Mouse (Mus musculus) myocyte (in vitro differentiated cells): Measurements from ENCODE around the gene Tent4b. TPM values are rescaled to one million over a fixed set of nuclear protein-coding genes. Genes with fewer than 3 reads are reported as not detected.
A peak's percentile ranks its signal among the peaks of the same experiment; 100 is the strongest.
"Not testable (repeated sequence)": the region's sequence is repeated elsewhere in the genome, so short reads cannot be mapped to it uniquely, and the experiment has no call there.

Experiments
- H3K27me3 ChIP-seq: one replicate; pipeline ENCODE4 v1.6.1; 2011; ENCODE audit not compliant: control insufficient read depth, insufficient read depth, insufficient read length
- H3K36me3 ChIP-seq: one replicate; pipeline ENCODE4 v1.6.1; 2011; ENCODE audit not compliant: control insufficient read depth, insufficient read depth
- H3K4me2 ChIP-seq: one replicate; pipeline ENCODE4 v1.6.1; 2011; ENCODE audit warnings: low read depth, control low read depth
- H3K4me3 ChIP-seq: one replicate; pipeline ENCODE4 v1.5.1; 2011; ENCODE audit warnings: mild to moderate bottlenecking, control low read depth, moderate library complexity
- H3K79me2 ChIP-seq: one replicate; pipeline ENCODE4 v1.6.1; 2011; ENCODE audit not compliant: control insufficient read depth, insufficient read depth
- H3ac ChIP-seq: one replicate; pipeline ENCODE4 v1.6.1; 2011; ENCODE audit not compliant: control insufficient read depth, insufficient read length
- CEBPB ChIP-seq: IDR thresholded peaks from 2 replicates; pipeline ENCODE4 v1.6.1; 2011; ENCODE audit warnings: mild to moderate bottlenecking, moderate library complexity; ENCODE audit not compliant: poor library complexity, insufficient read depth, severe bottlenecking
- E2F4 ChIP-seq: IDR thresholded peaks from one replicate; pipeline ENCODE4 v1.6.1; 2011; ENCODE audit warnings: mild to moderate bottlenecking, control low read depth, moderate library complexity; ENCODE audit not compliant: insufficient read depth
- MAX ChIP-seq: IDR thresholded peaks from one replicate; pipeline ENCODE4 v1.6.1; 2011; ENCODE audit warnings: low read depth, mild to moderate bottlenecking, control low read depth
- MYOD1 ChIP-seq, 3 experiments: IDR thresholded peaks; one replicate each; pipeline ENCODE4 v1.6.1; 2011; ENCODE audit warnings: control low read depth in 2 of 3, low read depth in 2 of 3, mild to moderate bottlenecking in 2 of 3, moderate library complexity in 1 of 3; ENCODE audit not compliant: insufficient read length in 2 of 3, control insufficient read depth in 1 of 3
- MYOG ChIP-seq, 3 experiments: IDR thresholded peaks; one replicate each; pipeline ENCODE4 v1.6.1; 2011; ENCODE audit warnings: control low read depth in 2 of 3, low read depth in 2 of 3, mild to moderate bottlenecking in 2 of 3; ENCODE audit not compliant: insufficient read length in 2 of 3, control insufficient read depth in 1 of 3, insufficient read depth in 1 of 3
- POLR2A ChIP-seq: IDR thresholded peaks from one replicate; pipeline ENCODE4 v1.6.1; 2011; ENCODE audit warnings: low read depth, mild to moderate bottlenecking, control low read depth, moderate library complexity; ENCODE audit not compliant: insufficient read length
- POLR2AphosphoS2 ChIP-seq: IDR thresholded peaks from one replicate; pipeline ENCODE4 v1.6.1; 2011; ENCODE audit warnings: low read depth, control low read depth; ENCODE audit not compliant: insufficient read length
- REST ChIP-seq: IDR thresholded peaks from one replicate; pipeline ENCODE4 v1.6.1; 2011; ENCODE audit warnings: mild to moderate bottlenecking, control low read depth, moderate library complexity; ENCODE audit not compliant: insufficient read depth, insufficient read length
- SRF ChIP-seq: IDR thresholded peaks from one replicate; pipeline ENCODE4 v1.6.1; 2011; ENCODE audit warnings: low read depth; ENCODE audit not compliant: control insufficient read depth, insufficient read length
- TCF12 ChIP-seq: IDR thresholded peaks from one replicate; pipeline ENCODE4 v1.6.1; 2011; ENCODE audit warnings: mild to moderate bottlenecking, control low read depth; ENCODE audit not compliant: poor library complexity, insufficient read depth, severe bottlenecking
- TCF3 ChIP-seq: IDR thresholded peaks from one replicate; pipeline ENCODE4 v1.6.1; 2011; ENCODE audit warnings: low read depth, control low read depth; ENCODE audit not compliant: insufficient read length
- USF1 ChIP-seq: IDR thresholded peaks from one replicate; pipeline ENCODE4 v1.6.1; 2011; ENCODE audit warnings: low read depth, mild to moderate bottlenecking, control low read depth, moderate library complexity
- polyA plus RNA-seq: library from polyadenylated mRNA; unstranded; fragments of >200 nt; fragmentation: generic; extraction: Trizol; gene quantifications from one replicate; pipeline ENCODE4 v1.2.1, GENCODE M21; 2012; ENCODE audit warnings: missing spikeins

The Tent4b gene
- polyA plus RNA-seq, 1 experiment, result 10.7 TPM

DNA sequence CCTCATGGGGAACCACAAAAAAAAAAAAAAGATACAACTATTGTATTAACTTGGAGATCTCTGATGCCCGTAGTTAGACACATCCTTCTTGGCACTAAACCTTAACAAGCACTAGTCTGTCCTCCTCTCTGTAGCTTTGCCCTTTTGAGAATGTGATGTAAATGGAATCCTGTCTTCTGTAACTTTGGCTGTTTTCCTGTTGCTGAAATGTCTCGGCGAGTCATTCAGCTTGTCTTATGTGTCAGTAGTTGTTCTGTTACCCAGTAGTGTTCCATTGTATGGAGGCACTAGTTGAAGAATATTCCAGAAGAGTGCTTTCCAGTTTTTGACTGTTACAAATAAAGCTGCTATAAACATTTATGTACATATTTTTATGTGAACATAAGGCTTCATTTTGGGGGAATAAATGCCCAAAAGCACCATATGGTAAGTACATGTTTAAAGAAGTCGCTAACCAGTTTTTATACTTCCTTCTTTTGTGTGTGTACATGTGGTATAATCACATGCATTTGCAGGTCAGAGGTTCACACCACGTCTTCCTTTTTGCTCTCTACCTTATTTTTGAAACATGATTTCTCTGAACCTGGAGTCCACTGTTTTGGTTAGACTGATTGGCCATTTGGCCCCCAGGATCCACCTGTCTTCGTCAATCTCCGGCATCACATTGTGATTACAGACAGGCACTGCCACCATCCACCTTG is 8.3 kb downstream of the Tent4b start:
- Histone ChIP-seq H3K4me2 (no peak overlapping the region), H3K27me3 (no peaks in the 10 kb centered on the region), H3K4me3 (no peak overlapping the region), H3K79me2 (peaks cover 82% of the 10 kb centered on the region), H3ac (no peak overlapping the region), H3K36me3 (no peaks in the 10 kb centered on the region)
- TF ChIP-seq USF1, result no peak
- TF ChIP-seq MAX, result no peak
- no peak for TF ChIP-seq REST
- TF ChIP-seq MYOG (IDR thresholded peaks at IDR 0.05; ENCODE audit: control insufficient read depth in 1 of 3, insufficient read depth in 1 of 3, insufficient read length in 2 of 3, low read depth in 2 of 3), result no peak
- peak in 1 of 3 experiments; percentile 26 for TF ChIP-seq MYOD1 (IDR thresholded peaks at IDR 0.05; ENCODE audit: control insufficient read depth in 1 of 3, insufficient read length in 2 of 3, low read depth in 2 of 3)
- TF ChIP-seq E2F4, result no peak

GRCm38 (mm10) chr8:88209930-88210827 is 11.2 kb downstream of the Tent4b start:
- H3K4me3 ChIP-seq, result not testable (repeated sequence)

GRCm38 (mm10) chr8:88221353-88221752 is 22.3 kb downstream of the Tent4b start:
- H3ac ChIP-seq, result no peak overlapping the region
- peaks cover 88% of the 10 kb centered on the region for H3K79me2 ChIP-seq
- TF ChIP-seq E2F4 (no peak), REST (no peak), POLR2A (no peak), TCF12 (no peak), CEBPB (no peak), MAX (no peak), SRF (no peak), MYOD1 (IDR thresholded peaks at IDR 0.05; ENCODE audit: control insufficient read depth in 1 of 3, insufficient read length in 2 of 3, low read depth in 2 of 3) (no peak), USF1 (no peak), POLR2AphosphoS2 (no peak), MYOG (IDR thresholded peaks at IDR 0.05; ENCODE audit: control insufficient read depth in 1 of 3, insufficient read depth in 1 of 3, insufficient read length in 2 of 3, low read depth in 2 of 3) (no peak), TCF3 (no peak)
- H3K4me3 ChIP-seq, result no peak overlapping the region
- no peak overlapping the region for H3K4me2 ChIP-seq
- H3K36me3 ChIP-seq, result no peaks in the 10 kb centered on the region
- H3K27me3 ChIP-seq, result no peaks in the 10 kb centered on the region

More at GRCm38 (mm10) chr8:88209930-88210827, 11.2 kb downstream of the Tent4b start:
- not testable (repeated sequence) for H3K36me3 ChIP-seq, H3ac ChIP-seq, H3K4me2 ChIP-seq, H3K27me3 ChIP-seq
- H3K79me2 ChIP-seq, result peaks cover 75% of the 10 kb centered on the region

DNA sequence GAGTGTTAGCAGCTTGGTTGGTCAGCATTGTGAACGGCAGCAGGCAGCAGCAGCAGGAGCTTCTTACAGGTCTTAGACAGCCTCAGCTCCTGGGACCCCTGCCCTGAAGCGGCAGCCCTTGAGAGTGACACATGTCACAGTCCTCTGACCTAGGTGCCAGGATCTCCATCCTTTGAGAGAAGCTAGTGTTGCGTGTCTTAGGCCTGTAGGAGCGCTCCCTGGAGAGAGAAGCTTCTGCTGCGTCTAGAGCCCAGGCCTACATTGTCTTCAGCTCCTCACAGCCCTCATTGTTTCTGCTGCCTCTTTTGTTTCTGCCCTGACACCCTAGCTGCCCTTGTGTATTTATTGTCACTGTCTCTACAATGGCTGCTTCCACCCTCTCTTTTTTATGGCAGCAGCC is 26.3 kb downstream of the Tent4b start:
- no peaks in the 10 kb centered on the region for H3K27me3 ChIP-seq
- H3ac ChIP-seq, result no peak overlapping the region
- peaks cover 93% of the 10 kb centered on the region for H3K79me2 ChIP-seq
- no peak for TF ChIP-seq POLR2AphosphoS2
- no peak for TF ChIP-seq E2F4
- no peak for TF ChIP-seq USF1
- TF ChIP-seq POLR2A, result no peak
- TF ChIP-seq MYOD1 (IDR thresholded peaks at IDR 0.05; ENCODE audit: control insufficient read depth in 1 of 3, insufficient read length in 2 of 3, low read depth in 2 of 3), result no peak
- TF ChIP-seq TCF3, result no peak
- no peak for TF ChIP-seq REST
- TF ChIP-seq MYOG (IDR thresholded peaks at IDR 0.05; ENCODE audit: control insufficient read depth in 1 of 3, insufficient read depth in 1 of 3, insufficient read length in 2 of 3, low read depth in 2 of 3), result no peak
- TF ChIP-seq CEBPB, result no peak
- no peak for TF ChIP-seq SRF
- no peak for TF ChIP-seq MAX
- no peak overlapping the region for H3K4me3 ChIP-seq
- H3K36me3 ChIP-seq, result no peaks in the 10 kb centered on the region
- H3K4me2 ChIP-seq, result no peak overlapping the region

GRCm38 (mm10) chr8:88227851-88228250 is 28.8 kb downstream of the Tent4b start:
- Histone ChIP-seq H3K4me2 (no peak overlapping the region), H3K36me3 (no peaks in the 10 kb centered on the region), H3ac (no peak overlapping the region), H3K27me3 (no peaks in the 10 kb centered on the region), H3K4me3 (no peak overlapping the region), H3K79me2 (peaks cover 86% of the 10 kb centered on the region)
- TF ChIP-seq POLR2A (no peak), TCF12 (no peak), CEBPB (no peak), POLR2AphosphoS2 (no peak), REST (no peak), SRF (no peak), USF1 (no peak), MAX (no peak), E2F4 (no peak)
